Mouse (Mus musculus): Measurements from ENCODE around the gene Ttll8.

Gene Ttll8

GRCm38 (mm10) chr15:88954368-88955072, at the start of gene Ttll8:
Gene Ttll8, minus strand, starts transcription at chr15:88954418.
- CTCF ChIA-PET: interaction anchor here (0.7 kb wide), 1 partner anchor 137 kb away, joined by 12 read pairs; no protein-coding TSS in a partner anchor

GRCm38 (mm10) chr15:89001245-89001644, 47.0 kb upstream of the Ttll8 start:
- CTCF ChIA-PET: no interaction called here

DNA sequence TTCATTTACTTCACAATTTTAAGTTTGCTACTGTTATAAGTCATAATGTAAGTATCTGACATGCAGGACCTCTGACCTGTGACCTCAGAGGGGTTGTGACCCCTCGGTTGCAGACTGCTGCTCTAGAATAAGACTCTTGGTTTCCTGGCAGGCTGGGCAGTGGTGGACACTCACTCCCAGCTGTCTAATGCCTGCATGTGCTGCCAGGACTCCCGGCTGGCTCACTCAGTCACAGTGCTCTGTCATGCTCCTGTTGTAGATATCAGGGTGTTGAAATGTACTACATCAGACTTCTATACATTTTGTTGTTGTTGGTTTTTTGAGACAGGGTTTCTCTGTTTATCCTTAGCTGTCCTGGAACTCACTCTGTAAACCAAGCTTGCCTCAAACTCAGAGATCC, 46.1 kb upstream of the Ttll8 start:
- CTCF ChIA-PET: no interaction called here

GRCm38 (mm10) chr15:88999124-88999523, 44.9 kb upstream of the Ttll8 start:
- CTCF ChIA-PET: no interaction called here

DNA sequence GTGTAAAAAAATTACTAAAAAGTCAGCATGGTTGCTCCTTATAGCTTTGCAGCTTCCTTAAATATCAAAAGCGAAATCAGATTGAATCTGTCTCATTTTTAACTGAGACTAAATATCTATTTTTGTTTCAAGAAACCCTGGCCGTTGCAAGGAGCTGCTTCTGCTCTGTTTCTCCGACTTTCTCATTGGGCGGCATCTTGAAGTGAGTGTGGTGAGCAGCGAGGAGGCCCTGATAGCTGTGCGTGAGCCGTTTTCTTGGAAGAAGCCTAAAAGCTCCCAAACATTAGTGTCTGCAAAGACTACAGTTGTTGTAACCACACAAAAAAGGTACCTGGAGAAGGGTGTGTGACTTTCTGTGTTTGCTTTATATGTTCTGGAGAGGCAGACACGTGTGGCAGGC, 44.4 kb upstream of the Ttll8 start:
- CTCF ChIA-PET: no interaction called here

GRCm38 (mm10) chr15:88989236-88989635, 35.0 kb upstream of the Ttll8 start:
- CTCF ChIA-PET: no interaction called here

DNA sequence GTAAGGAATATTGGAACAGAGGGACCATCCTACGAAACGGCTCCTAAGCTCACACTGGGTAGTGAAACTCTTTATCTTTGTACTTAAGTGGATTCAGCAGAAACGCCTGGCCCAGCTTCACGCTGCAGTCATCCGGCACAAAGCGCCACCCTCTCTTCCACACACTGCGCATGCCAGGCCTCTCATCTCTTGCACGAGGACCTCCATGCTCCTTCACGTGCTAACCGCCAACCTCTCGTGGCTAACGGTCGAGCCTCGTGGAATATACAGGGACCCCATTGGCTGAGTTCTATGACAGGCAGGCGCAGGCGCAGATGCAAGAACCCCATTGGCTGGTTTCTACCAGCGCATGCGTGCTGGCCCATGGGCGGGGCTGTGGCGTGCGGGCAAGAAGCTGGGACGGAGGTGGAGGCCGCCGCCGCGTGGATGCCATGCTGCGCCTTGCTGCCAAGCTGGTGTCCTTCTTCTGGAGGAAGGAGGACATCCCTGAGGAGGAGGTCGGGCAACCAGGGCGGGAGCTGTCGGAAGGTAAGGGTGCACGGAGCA, 28.4 kb upstream of the Ttll8 start, which contains the start of gene Mov10l1:
Gene Mov10l1 (plus strand): TSS at position 376 of the 546 bp plus-strand sequence.
- CTCF ChIA-PET: no interaction called here

- CTCF ChIA-PET: interaction anchor here (0.6 kb wide), 1 partner anchor 11 kb away, joined by 3 read pairs; no protein-coding TSS in a partner anchor
Observed at GRCm38 (mm10) chr15:88979138-88979446, 24.9 kb upstream of the Ttll8 start.

- CTCF ChIA-PET: no interaction called here
Observed at GRCm38 (mm10) chr15:88978281-88979137, 24.3 kb upstream of the Ttll8 start, which contains the start of gene Mlc1. Gene Mlc1, minus strand, starts transcription at chr15:88979007.

- CTCF ChIA-PET: no interaction called here
Observed at GRCm38 (mm10) chr15:88972300-88972699, 18.1 kb upstream of the Ttll8 start.

- CTCF ChIA-PET: no interaction called here
Observed at GRCm38 (mm10) chr15:88964070-88964578, 9.9 kb upstream of the Ttll8 start.

GRCm38 (mm10) chr15:88957522-88957921, 3.3 kb upstream of the Ttll8 start:
- CTCF ChIA-PET: no interaction called here

GRCm38 (mm10) chr15:88955342-88955741, 1.1 kb upstream of the Ttll8 start:
- CTCF ChIA-PET: no interaction called here

- CTCF ChIA-PET: no interaction called here
Observed at GRCm38 (mm10) chr15:88951246-88951645, 3.0 kb downstream of the Ttll8 start.

DNA sequence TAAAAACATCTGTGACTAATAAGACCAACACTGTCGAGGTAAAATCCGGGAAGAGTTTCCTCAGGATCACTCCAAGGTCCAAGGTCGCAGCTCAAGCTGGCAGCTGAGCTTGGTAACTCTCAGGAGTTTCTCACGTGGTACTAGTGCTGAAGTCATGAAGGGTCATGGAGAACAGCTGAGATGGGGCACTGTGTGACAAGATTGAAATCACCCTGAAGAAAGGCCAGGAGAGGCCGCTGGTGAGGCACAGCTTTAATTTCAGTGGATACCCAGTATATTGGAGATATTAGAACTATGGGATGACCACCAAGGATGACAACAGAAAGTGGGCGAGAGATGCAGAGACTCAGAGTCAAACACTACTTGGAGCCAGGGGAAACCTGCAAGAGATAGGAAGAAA, 7.4 kb downstream of the Ttll8 start:
- CTCF ChIA-PET: no interaction called here

GRCm38 (mm10) chr15:88943896-88944551, 10.2 kb downstream of the Ttll8 start:
- CTCF ChIA-PET: no interaction called here

DNA sequence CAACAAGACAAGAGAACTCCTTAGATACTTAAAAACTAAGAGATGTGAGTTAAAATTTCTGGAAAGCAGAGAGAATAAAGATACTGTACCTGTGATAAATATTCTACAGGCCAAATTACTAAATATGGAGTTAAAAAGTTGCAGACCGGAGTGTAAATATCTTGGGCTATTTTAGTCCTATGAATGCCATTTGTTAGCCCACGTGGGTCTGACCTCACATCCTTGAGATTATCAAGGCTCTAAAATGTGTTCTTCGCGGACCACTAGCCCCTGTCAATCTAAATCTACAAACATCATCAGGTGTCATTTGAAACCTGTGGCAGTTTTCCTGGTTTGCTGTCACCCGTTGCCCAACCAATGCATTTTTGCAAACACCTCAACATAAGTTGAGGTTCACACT, 11.4 kb downstream of the Ttll8 start:
- CTCF ChIA-PET: no interaction called here

- CTCF ChIA-PET: no interaction called here
Observed at GRCm38 (mm10) chr15:88937291-88937650, 16.9 kb downstream of the Ttll8 start.

GRCm38 (mm10) chr15:88936619-88937290, 17.5 kb downstream of the Ttll8 start:
- CTCF ChIA-PET: no interaction called here

DNA sequence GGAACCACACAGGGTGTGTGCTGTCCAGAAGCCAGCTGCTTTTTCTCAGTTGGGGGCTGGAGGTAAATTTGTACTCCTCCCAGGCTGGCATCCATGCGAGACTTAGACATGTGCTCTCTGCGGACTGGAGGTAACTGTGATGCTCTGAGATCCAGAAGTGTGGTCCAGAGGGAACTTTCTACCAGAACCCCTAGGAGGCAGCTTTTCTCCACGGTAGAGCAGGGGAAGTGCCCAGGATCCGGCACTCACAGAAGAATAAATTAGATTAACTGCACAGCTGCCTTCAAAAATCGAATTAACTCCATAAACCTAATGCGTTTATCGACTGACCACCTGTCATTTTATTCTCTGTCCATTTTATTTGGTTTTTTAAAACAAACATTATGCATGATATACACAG, 20.1 kb downstream of the Ttll8 start:
- CTCF ChIA-PET: no interaction called here

GRCm38 (mm10) chr15:88932667-88933066, 21.6 kb downstream of the Ttll8 start:
- CTCF ChIA-PET: interaction anchor here (0.6 kb wide), 1 partner anchor 34 kb away, joined by 13 read pairs; no protein-coding TSS in a partner anchor

- CTCF ChIA-PET: interaction anchor here (1.2 kb wide), 1 partner anchor 94 kb away, joined by 3 read pairs; no protein-coding TSS in a partner anchor
Observed at GRCm38 (mm10) chr15:88921992-88922310, 32.3 kb downstream of the Ttll8 start.

All from spleen, embryonic (tissue).